Mouse (Mus musculus): ENCODE results near the gene AI854703.

DNA sequence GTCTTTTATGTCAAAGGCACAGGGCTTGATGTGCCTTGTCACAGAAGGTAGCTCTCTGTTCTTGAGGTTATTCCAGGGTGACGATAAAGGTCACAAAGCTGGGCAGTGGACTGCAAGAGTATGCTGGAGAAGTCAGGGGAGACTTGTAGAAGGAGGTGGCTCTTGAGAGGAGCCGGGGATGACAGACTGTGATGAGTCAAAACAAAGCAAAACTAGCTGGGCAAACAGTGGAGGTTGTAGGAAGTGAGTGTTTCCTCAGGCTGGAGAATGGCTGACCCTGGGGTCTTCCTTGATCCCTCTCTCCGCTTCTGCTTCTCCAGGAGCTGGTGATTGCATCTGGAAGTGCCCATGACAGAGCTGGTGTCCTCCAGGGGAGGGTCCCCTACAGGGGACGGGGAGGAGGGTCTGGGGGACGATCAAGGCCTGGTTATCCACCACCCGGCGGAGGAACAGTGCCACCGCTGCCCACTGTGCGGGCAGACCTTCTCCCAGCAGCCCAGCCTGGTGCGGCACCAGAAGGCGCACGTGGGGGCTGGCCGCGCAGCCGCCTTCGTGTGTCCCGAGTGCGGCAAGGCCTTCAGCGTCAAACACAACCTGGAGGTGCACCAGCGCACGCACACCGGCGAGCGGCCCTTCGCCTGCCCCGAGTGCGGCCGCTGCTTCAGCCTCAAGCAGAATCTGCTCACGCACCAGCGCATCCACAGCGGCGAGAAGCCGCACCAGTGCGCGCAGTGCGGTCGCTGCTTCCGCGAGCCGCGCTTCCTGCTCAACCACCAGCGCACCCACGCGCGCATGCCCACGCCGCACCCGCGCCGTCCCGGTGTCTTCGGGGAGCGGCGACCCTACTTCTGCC lies 2.5 kb downstream of the AI854703 start:
- no peak for TF ChIP-seq CTCF (IDR thresholded peaks at IDR 0.05; ENCODE audit: borderline replicate concordance, extremely low read depth, insufficient read depth, insufficient read length)
- peak; percentile 37; the same call in 1 of the 2 replicates for TF ChIP-seq POLR2A (IDR thresholded peaks at IDR 0.05; ENCODE audit: borderline replicate concordance, extremely low read depth, insufficient read depth, insufficient read length, poor library complexity, severe bottlenecking)
